Mouse (Mus musculus) olfactory bulb, adult 2 months (tissue): ENCODE measurements around the gene Gm13178. TPM values are rescaled to one million over a fixed set of nuclear protein-coding genes. Genes with fewer than 3 reads are reported as not detected.

ENCODE experiments used
- H3K27ac ChIP-seq: fragments of 200-500 bp; 2 replicates; pipeline ENCODE4 v1.5.1; 2012; ENCODE audit warnings: low read depth, low read length; ENCODE audit not compliant: insufficient read depth
- H3K4me1 ChIP-seq: fragments of 200-500 bp; 2 replicates; pipeline ENCODE4 v1.6.1; 2012; ENCODE audit warnings: low read length; ENCODE audit not compliant: control insufficient read depth, insufficient read depth
- H3K4me3 ChIP-seq: fragments of 200-500 bp; 2 replicates; pipeline ENCODE4 v1.5.1; 2012; ENCODE audit warnings: mild to moderate bottlenecking, low read depth, low read length, moderate library complexity; ENCODE audit not compliant: insufficient read depth
- CTCF ChIP-seq: fragments of 200-500 bp; IDR thresholded peaks from 2 replicates; pipeline ENCODE4 v1.5.1; 2012; ENCODE audit warnings: low read depth, mild to moderate bottlenecking, low read length, moderate library complexity; ENCODE audit not compliant: insufficient read depth
- POLR2A ChIP-seq: fragments of 200-500 bp; IDR thresholded peaks from 2 replicates; pipeline ENCODE4 v1.6.1; 2012; ENCODE audit warnings: mild to moderate bottlenecking, low read depth, low read length, moderate library complexity; ENCODE audit not compliant: insufficient read depth
- WGBS: fragments of 180-500 bp; shearing (Covaris S2); methylation state at CpG from one replicate; pipeline ENCODE4 v1.1.7; 2018; 5-methylcytosine and 5-hydroxymethylcytosine counted together
- polyA plus RNA-seq: library from polyadenylated mRNA; stranded (reverse); fragments of >200 nt; gene quantifications from 2 replicates; pipeline ENCODE4 v1.2.4, GENCODE M21; 2012; ENCODE audit warnings: low replicate concordance; ENCODE audit not compliant: missing spikeins, insufficient read depth, insufficient read length

The Gm13178 gene
- polyA plus RNA-seq: not detected in 2 replicates

GRCm38 (mm10) chr4:144721304-144721703 lies at the start of gene Gm13178:
TSS of gene Gm13178 (minus strand) at chr4:144721404.
- Histone ChIP-seq H3K4me3 (no peak within 1 kb of the TSS), H3K27ac (no peak within 1 kb of the TSS), H3K4me1 (no peaks in the 10 kb centered on the region)
- TF ChIP-seq POLR2A (no peak), CTCF (no peak)
- WGBS: 90% methylated on average over 1 of the region's 1 CpGs

- TF ChIP-seq POLR2A (no peak), CTCF (no peak)
- 47% methylated on average over 2 of the region's 2 CpGs for WGBS
- no peak overlapping the region for H3K4me3 ChIP-seq
- no peak overlapping the region for H3K27ac ChIP-seq
- H3K4me1 ChIP-seq: no peaks in the 10 kb centered on the region
Observed at GRCm38 (mm10) chr4:144765722-144766121, 44.5 kb upstream of the Gm13178 start.

- H3K4me1 ChIP-seq: no peaks in the 10 kb centered on the region
- TF ChIP-seq CTCF: no peak
- no peak overlapping the region for H3K4me3 ChIP-seq
- WGBS: 56% methylated on average over 1 of the region's 1 CpGs
- H3K27ac ChIP-seq: no peak overlapping the region
Observed at GRCm38 (mm10) chr4:144749139-144749538, 27.9 kb upstream of the Gm13178 start.

GRCm38 (mm10) chr4:144719691-144720090 lies 1.5 kb downstream of the Gm13178 start:
- Histone ChIP-seq H3K27ac (no peak overlapping the region), H3K4me3 (no peak overlapping the region), H3K4me1 (no peaks in the 10 kb centered on the region)
- TF ChIP-seq CTCF (no peak), POLR2A (no peak)
- 77% methylated on average over 1 of the region's 1 CpGs for WGBS

GRCm38 (mm10) chr4:144718288-144718687 lies 2.9 kb downstream of the Gm13178 start:
- TF ChIP-seq POLR2A (no peak), CTCF (no peak)
- Histone ChIP-seq H3K4me1 (no peaks in the 10 kb centered on the region), H3K27ac (no peak overlapping the region), H3K4me3 (no peak overlapping the region)
- 94% methylated on average over 1 of the region's 1 CpGs for WGBS

- 45% methylated on average over 2 of the region's 2 CpGs for WGBS
- Histone ChIP-seq H3K4me1 (no peaks in the 10 kb centered on the region), H3K4me3 (no peak within 1 kb of the TSS), H3K27ac (no peak within 1 kb of the TSS)
- TF ChIP-seq POLR2A (no peak), CTCF (no peak)
Observed at GRCm38 (mm10) chr4:144686268-144686667, 34.9 kb downstream of the Gm13178 start, which contains the start of gene Gm436. TSS of gene Gm436 (minus strand) at chr4:144686368.

Other genes starting within 250 kb of the Gm13178 start
- not detected in 2 replicates for gene 9430007A20Rik, start 201.6 kb downstream of the Gm13178 start, polyA plus RNA-seq
- not detected in 2 replicates for gene Gm13124, start 156.3 kb downstream of the Gm13178 start, polyA plus RNA-seq
- not detected in 2 replicates for gene Aadacl4, start 107.7 kb downstream of the Gm13178 start, polyA plus RNA-seq
- not detected in 2 replicates for gene Gm436, start 35.0 kb downstream of the Gm13178 start, polyA plus RNA-seq
- gene Gm438, start 65.2 kb upstream of the Gm13178 start, polyA plus RNA-seq: not detected in 2 replicates
- not detected in 2 replicates for gene Dhrs3, start 171.4 kb upstream of the Gm13178 start, polyA plus RNA-seq